Mouse (Mus musculus) cerebellum, adult 18-20 months (tissue): ENCODE measurements around the gene Smarcb1.

Source experiments
- DNase-seq, 2 experiments: peaks; one replicate each; pipeline ENCODE4 v3.0.0; 2021

Gene Smarcb1

DNA sequence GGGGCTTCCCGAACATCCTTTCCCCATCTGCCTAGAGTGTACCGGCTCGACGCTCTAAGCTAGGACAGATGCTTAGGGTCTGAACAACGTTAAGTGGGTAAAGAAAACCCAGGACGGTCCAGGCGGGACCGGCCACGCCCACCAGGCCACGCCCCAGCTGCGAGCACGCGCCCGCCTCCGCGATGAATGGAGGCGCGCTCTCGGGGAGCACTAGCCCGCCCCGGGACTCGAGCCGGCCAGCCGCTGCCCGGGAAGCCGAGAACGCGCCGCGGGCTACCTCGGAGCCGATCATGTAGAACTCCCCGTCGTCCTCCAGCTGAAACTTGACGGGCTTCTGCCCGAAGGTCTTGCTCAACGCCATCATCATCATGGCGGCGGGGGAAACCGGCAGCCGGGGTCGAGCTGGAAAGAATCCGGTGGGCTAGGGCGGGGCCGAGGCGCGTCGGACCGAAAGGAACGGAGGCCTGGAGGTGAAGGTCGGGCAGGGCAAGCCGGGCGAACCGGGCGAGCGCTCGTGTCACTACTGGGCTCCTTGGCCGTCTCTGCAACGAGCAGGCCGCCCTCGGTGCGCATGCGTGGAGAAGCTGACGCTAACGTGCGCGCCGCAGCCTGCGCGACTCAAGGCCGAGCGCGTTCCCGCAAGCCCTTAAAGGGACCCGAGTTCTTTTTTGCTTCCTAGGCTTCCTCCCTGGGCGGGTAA, at the start of gene Smarcb1:
Gene Smarcb1, minus strand, starts transcription at position 592 of the 700 bp plus-strand sequence.
- peak; percentile 97 to 98 for DNase-seq

DNA sequence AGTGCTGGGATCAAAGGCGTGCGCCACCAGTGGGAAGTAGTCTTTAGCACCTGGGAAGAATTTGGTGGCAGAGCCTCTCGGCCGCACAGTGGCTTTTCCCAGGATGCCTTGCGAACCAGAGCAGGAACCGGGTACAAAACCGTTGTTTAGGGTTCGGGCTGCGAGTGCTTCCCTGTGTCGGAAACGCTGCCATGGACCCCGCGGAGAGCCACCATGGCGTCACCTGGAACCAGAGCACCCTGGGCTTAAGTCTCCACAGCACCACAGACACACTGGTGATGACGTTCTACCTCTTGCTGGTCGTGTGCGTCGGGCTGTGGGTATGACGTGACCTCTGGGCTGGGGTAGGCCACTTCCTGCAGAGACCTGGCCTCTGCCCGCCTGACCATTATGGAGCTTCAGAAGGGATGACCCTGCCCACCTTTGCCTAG, 33.0 kb upstream of the Smarcb1 start, which contains the start of gene Gm5134:
Gene Gm5134, plus strand, starts transcription at position 134 of the 431 bp plus-strand sequence.
- DNase-seq, result no peak

- peak; percentile 54 to 73 for DNase-seq
These were observed 30.1 kb upstream of the Smarcb1 start for GRCm38 (mm10) chr10:75951424-75952050.

DNA sequence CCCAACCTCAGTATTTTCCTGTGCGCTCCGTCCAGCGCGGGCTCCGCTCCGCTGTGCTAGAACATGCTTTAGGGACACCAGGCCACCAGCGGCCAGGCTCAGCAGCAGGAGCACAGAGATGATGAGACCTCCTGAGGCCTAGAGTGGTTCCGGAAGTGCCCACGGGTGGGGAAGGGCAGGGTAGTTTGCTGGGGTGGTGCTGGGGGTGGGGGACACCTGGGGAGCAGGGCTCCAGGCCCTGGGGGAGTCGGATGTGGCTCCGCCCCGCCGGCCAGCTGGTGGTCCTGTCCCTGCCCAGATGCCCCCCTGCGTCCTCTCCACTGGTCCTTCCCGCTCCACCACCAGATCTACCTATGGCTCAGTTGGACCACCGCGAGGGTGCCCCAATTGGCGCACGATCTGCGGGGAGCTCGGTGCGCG, 29.4 kb upstream of the Smarcb1 start:
- DNase-seq, result no peak

GRCm38 (mm10) chr10:75949053-75950045, 27.9 kb upstream of the Smarcb1 start:
- DNase-seq, result no peak

DNA sequence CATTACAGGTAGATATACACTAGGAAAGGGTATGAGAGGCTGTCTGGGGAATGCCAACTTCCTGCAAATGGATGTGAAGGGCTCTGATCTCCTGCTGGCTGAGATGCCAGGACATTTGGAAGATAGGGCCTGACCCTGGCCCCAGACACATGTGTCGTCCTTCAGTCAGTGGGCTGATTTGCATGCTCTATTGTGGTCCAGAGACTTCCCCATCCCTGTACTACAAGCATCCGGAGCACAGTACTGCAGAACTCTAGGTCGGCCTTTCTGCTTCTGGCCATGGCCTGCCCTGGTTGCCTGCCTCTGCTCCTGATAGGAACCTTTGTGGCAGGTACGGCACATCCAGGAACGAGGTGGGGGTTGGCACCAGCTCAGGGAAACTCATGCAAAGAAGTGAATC, 26.7 kb upstream of the Smarcb1 start:
- DNase-seq, result no peak

GRCm38 (mm10) chr10:75945896-75946295, 24.5 kb upstream of the Smarcb1 start:
- DNase-seq, result no peak

GRCm38 (mm10) chr10:75945213-75945612, 23.8 kb upstream of the Smarcb1 start:
- DNase-seq, result no peak

- DNase-seq, result no peak
These were observed 22.8 kb upstream of the Smarcb1 start for GRCm38 (mm10) chr10:75944066-75944772.

- no peak for DNase-seq
These were observed 21.5 kb upstream of the Smarcb1 start, which contains the start of gene Vpreb3 for GRCm38 (mm10) chr10:75942736-75943477. Vpreb3 (plus strand) TSS chr10:75943057.

DNA sequence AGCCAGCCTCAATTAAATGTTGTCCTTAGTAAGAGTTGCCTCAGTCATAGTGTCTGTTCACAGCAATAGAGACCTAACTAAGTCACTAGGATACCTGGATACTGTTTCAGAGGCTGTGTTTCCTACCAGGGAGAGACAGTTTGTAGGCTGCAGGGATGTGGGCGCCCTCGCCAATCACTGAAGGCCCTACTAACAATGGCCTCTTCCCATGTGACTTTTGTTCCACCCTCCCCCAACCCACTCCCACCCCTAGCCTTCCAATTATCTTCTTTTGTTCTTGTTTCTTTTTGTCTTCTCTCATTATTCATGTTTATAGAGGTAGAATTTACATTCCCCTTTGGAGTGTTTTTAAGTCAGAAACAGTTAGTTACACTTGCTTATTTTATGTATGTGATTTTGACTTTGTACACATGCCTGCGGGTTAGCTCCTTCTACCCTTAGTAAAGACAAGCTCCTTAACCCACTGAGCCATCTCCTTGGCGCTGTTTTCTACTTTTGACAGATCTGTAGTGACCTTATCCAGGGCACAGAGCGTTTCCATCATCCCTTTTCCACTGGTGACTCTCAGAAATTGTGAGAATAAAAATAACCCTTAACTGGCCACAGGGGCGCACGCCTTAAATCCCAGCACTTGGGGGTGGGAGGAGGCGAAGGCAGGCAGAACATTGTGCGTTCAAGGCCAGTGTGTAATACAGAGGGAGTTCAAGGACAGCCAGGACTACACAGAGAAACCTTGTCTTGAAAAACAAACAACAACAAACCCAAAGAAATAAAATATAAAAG, 19.8 kb upstream of the Smarcb1 start:
- no peak for DNase-seq

GRCm38 (mm10) chr10:75940520-75940919, 19.1 kb upstream of the Smarcb1 start, which contains the start of gene Gm867:
Gm867 (minus strand) TSS chr10:75940672.
- DNase-seq, result no peak

- DNase-seq, result no peak
These were observed 18.2 kb upstream of the Smarcb1 start for GRCm38 (mm10) chr10:75939481-75940234.

- DNase-seq, result no peak
These were observed 16.6 kb upstream of the Smarcb1 start for GRCm38 (mm10) chr10:75937851-75938643.

DNA sequence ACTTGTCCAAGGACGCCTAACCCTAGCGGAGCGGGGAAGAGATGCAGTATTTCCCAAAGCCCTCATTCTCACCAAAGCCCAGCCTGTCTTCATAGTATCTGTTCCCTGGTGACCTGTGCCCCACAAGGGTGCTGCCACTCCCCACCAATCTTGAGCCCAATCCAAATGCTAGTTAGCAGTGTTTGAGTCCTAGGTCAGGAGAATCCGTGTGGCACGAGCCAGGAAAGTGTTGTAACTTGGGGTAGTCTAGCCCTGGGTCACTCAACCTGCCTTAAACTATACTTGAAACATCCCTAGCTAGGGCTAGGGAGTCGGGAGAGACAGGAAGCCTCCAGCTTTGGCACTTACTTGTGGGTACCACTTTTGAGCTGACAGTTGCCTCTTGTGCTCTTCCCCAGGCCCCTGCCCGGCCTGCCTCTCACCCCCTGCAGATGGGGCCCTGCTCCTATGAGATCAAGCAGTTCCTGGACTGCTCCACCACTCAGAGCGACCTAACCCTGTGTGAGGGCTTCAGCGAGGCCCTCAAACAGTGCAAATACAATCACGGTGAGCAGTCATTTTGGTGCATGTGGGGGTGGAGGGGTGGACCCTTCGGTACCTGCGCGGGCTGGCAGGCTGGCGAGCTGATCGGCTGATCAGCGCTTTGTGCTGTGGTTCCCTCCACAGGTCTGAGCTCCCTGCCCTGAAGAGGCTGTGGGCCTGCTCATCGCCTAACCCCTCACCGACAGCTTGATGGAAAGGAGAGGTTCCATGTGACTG, 15.7 kb upstream of the Smarcb1 start:
- DNase-seq, result no peak

- peak; percentile 88 to 89 for DNase-seq
These were observed 14.5 kb upstream of the Smarcb1 start, which contains the start of gene Mmp11 for GRCm38 (mm10) chr10:75935680-75936541. Mmp11 (minus strand) TSS chr10:75936496.

GRCm38 (mm10) chr10:75934991-75935390, 13.6 kb upstream of the Smarcb1 start:
- DNase-seq, result no peak
